Mouse (Mus musculus) hindlimb bud, embryonic 11.5 days (tissue): ENCODE measurements around the gene Zscan4e.
"Not testable (repeated sequence)": the region's sequence is repeated elsewhere in the genome, so short reads cannot be mapped to it uniquely, and the experiment has no call there.

Experiments used
- DNase-seq: peaks from one replicate; pipeline ENCODE4 v3.0.0-alpha.2; 2012; ENCODE audit warnings: low read depth, low spot score; ENCODE audit errors: extremely low spot score

Zscan4e gene

GRCm38 (mm10) chr7:11310582-11310981, at the start of gene Zscan4e:
Gene Zscan4e (minus strand): TSS chr7:11310682.
- DNase-seq, result not testable (repeated sequence)
